Mouse (Mus musculus) forebrain, embryonic 14.5 days (tissue): ENCODE measurements around the gene C2cd4b. TPM values are rescaled to one million over a fixed set of nuclear protein-coding genes. Genes with fewer than 3 reads are reported as not detected.

Experiments
- ATAC-seq: fragments of 200-750 bp; cut with Nextera tagmentation; 2 replicates; pipeline ENCODE4 v1.8.0; 2017; ENCODE audit warnings: mild to moderate bottlenecking, moderate library complexity
- DNase-seq: peaks from one replicate; pipeline ENCODE4 v3.0.0-alpha.2; 2015; ENCODE audit warnings: low spot score
- H3K27ac ChIP-seq: fragments of 300-500 bp; sonication (generic); 2 replicates; pipeline ENCODE4 v1.5.1; 2014; ENCODE audit warnings: low read depth, mild to moderate bottlenecking, control low read depth, low read length, moderate library complexity
- H3K27me3 ChIP-seq: fragments of 300-500 bp; sonication (generic); replicated peaks from 2 replicates; pipeline ENCODE4 v1.6.1; 2014; ENCODE audit warnings: low read length, control low read depth, mixed read lengths; ENCODE audit not compliant: control insufficient read depth, insufficient read depth
- H3K36me3 ChIP-seq: fragments of 300-500 bp; sonication (generic); 2 replicates; pipeline ENCODE4 v1.6.1; 2014; ENCODE audit warnings: low read length, control low read depth; ENCODE audit not compliant: control insufficient read depth, insufficient read depth
- H3K4me1 ChIP-seq: fragments of 300-500 bp; sonication (generic); 2 replicates; pipeline ENCODE4 v1.6.1; 2014; ENCODE audit warnings: antibody characterized with exemption, low read length, control low read depth; ENCODE audit not compliant: control insufficient read depth, insufficient read depth
- H3K4me2 ChIP-seq: fragments of 300-500 bp; sonication (generic); 2 replicates; pipeline ENCODE4 v1.6.1; 2014; ENCODE audit warnings: mild to moderate bottlenecking, control low read depth, low read length
- H3K4me3 ChIP-seq: fragments of 300-500 bp; sonication (generic); 2 replicates; pipeline ENCODE4 v1.5.1; 2014; ENCODE audit warnings: low read depth, low read length, control low read depth
- H3K9ac ChIP-seq: fragments of 300-500 bp; sonication (generic); 2 replicates; pipeline ENCODE4 v1.6.1; 2014; ENCODE audit warnings: mild to moderate bottlenecking, low read length, control low read depth, moderate library complexity
- H3K9me3 ChIP-seq: fragments of 300-500 bp; sonication (generic); replicated peaks from 2 replicates; pipeline ENCODE4 v1.6.1; 2016; ENCODE audit warnings: low read length, control low read depth, mixed read lengths; ENCODE audit not compliant: control insufficient read depth
- WGBS: fragments of 180-500 bp; shearing (Covaris S2); extraction: QIAGEN DNeasy Blood & Tissue Kit; methylation state at CpG from one replicate; pipeline ENCODE4 v1.1.7; 2014; 5-methylcytosine and 5-hydroxymethylcytosine counted together
- microRNA-seq: library from miRNA; unstranded; fragments of <30 nt; microRNA quantifications from one replicate; pipeline ENCODE4, GENCODE M21; 2016
- polyA plus RNA-seq: library from polyadenylated mRNA; unstranded; fragments of >200 nt; fragmentation: Nextera tagmentation; extraction: Ambion mirVana; gene quantifications from 2 replicates; pipeline ENCODE4 v1.2.1, GENCODE M21; 2014

C2cd4b gene
- polyA plus RNA-seq, 1 experiment from 2014 or later, result 0.41 TPM

GRCm38 (mm10) chr9:67799078-67799819, 40.0 kb downstream of the C2cd4b start:
- no peaks in the 10 kb centered on the region for H3K36me3 ChIP-seq
- H3K9ac ChIP-seq, result no peak overlapping the region
- H3K9me3 ChIP-seq, result no peaks in the 10 kb centered on the region
- H3K27ac ChIP-seq, result no peak overlapping the region
- 69% methylated on average over 14 of the region's 14 CpGs for WGBS
- H3K4me2 ChIP-seq, result no peak overlapping the region
- no peaks in the 10 kb centered on the region for H3K27me3 ChIP-seq
- no peak overlapping the region for H3K4me3 ChIP-seq
- peaks cover 21% of the 10 kb centered on the region for H3K4me1 ChIP-seq
- ATAC-seq (no peak), DNase-seq (no peak)

- Histone ChIP-seq H3K4me1 (no peaks in the 10 kb centered on the region), H3K4me3 (no peak overlapping the region), H3K9ac (no peak overlapping the region), H3K9me3 (no peaks in the 10 kb centered on the region), H3K27me3 (no peaks in the 10 kb centered on the region), H3K27ac (no peak overlapping the region), H3K36me3 (no peaks in the 10 kb centered on the region), H3K4me2 (no peak overlapping the region)
- peak; percentile 82 for DNase-seq
- ATAC-seq, result no peak
- WGBS, result 29% methylated on average over 6 of the region's 6 CpGs
Measured at GRCm38 (mm10) chr9:67802241-67802640, 43.0 kb downstream of the C2cd4b start.

GRCm38 (mm10) chr9:67807000-67807399, 47.8 kb downstream of the C2cd4b start:
- Histone ChIP-seq H3K4me3 (no peak overlapping the region), H3K4me1 (no peaks in the 10 kb centered on the region), H3K4me2 (no peak overlapping the region), H3K36me3 (no peaks in the 10 kb centered on the region), H3K9ac (no peak overlapping the region), H3K27me3 (no peaks in the 10 kb centered on the region), H3K27ac (no peak overlapping the region), H3K9me3 (no peaks in the 10 kb centered on the region)
- no peak for DNase-seq
- ATAC-seq, result no peak
- 79% methylated on average over 5 of the region's 5 CpGs for WGBS

- H3K27me3 ChIP-seq, result no peaks in the 10 kb centered on the region
- no peaks in the 10 kb centered on the region for H3K4me1 ChIP-seq
- no peak overlapping the region for H3K27ac ChIP-seq
- no peak overlapping the region for H3K4me3 ChIP-seq
- no peak overlapping the region for H3K9ac ChIP-seq
- 61% methylated on average over 6 of the region's 6 CpGs for WGBS
- H3K4me2 ChIP-seq, result no peak overlapping the region
- ATAC-seq (no peak), DNase-seq (no peak)
- H3K36me3 ChIP-seq, result no peaks in the 10 kb centered on the region
- no peaks in the 10 kb centered on the region for H3K9me3 ChIP-seq
Measured at GRCm38 (mm10) chr9:67810527-67810926, 51.3 kb downstream of the C2cd4b start.

Small RNA genes within 50 kb of the gene (microRNA-seq; reads per million reads assigned to microRNA genes)
- gene Mir7241, result not detected
- gene Mir7242, result not detected

Other genes with a start within 250 kb of the C2cd4b start
- 15.7 and 19.3 TPM in 2 replicates for gene Tln2, start 199.7 kb upstream of the C2cd4b start, polyA plus RNA-seq
- 0.24 TPM in 1 of 2 replicates, not detected in the other for gene C2cd4a, start 72.9 kb downstream of the C2cd4b start, polyA plus RNA-seq
- gene Vps13c, start 81.0 kb downstream of the C2cd4b start, polyA plus RNA-seq, result 8.3 and 10.5 TPM in 2 replicates